Mouse (Mus musculus) lung, adult 2 months (tissue): ENCODE measurements around the gene Lst1.

Experiments
- CTCF ChIP-seq: fragments of 200-500 bp; IDR thresholded peaks from 2 replicates; pipeline ENCODE4 v1.5.1; 2011; ENCODE audit warnings: mild to moderate bottlenecking, low read length, control low read depth; ENCODE audit not compliant: insufficient read depth
- POLR2A ChIP-seq: fragments of 200-500 bp; IDR thresholded peaks from 2 replicates; pipeline ENCODE4 v1.6.1; 2011; ENCODE audit warnings: low read depth, mild to moderate bottlenecking, control low read depth, low read length, borderline replicate concordance; ENCODE audit errors: extremely low read depth

- TF ChIP-seq POLR2A: no peak
- no peak for TF ChIP-seq CTCF
These were observed 48.8 kb upstream of the Lst1 start for GRCm38 (mm10) chr17:35236996-35237395.
